Mouse (Mus musculus) liver, embryonic 14.5 days (tissue): ENCODE measurements at regions not wholly inside any gene's neighbourhood (a gene's known extent, or its start where the extent isn't known, plus 50 kb on each side); places are given as distances from the start of the nearest gene placed in this dataset.

Source experiments
- CTCF ChIP-seq: IDR thresholded peaks from 2 replicates; pipeline ENCODE4 v1.5.1; 2016; ENCODE audit warnings: antibody characterized with exemption, low read depth, control low read depth
- EP300 ChIP-seq: IDR thresholded peaks from 2 replicates; pipeline ENCODE4 v1.6.1; 2016; ENCODE audit warnings: antibody characterized with exemption, low read depth

DNA sequence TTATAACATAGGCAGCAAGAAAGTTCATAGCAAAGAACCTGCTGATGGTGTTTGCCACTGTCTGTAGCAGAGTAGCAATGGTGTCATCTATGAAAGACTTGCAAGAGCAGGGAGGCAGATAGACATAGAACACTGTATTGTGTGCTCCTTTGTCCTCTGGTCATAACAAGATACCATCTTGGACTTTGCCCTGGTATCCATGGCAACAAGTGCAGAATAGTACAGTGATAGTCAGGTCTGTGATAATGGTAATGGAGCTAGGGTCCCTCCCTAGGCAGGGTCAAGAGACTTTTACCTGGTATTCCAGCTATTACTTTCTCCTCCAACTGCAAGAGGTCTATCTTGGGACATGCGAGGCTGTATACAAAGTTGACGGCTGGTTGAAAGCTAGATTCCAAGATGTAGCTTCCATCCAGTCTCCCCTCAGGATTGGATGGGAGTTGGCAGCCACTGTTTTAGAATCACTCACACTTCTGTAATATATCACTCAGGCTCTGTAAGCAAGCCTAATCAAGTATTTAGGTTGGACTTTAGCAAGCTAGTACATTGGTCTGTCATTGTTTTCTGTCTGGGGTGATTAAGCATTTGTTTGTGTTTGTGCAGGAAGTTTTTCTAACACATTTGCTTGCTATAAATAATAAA is 375.5 kb downstream of the Prkd1 start:
- TF ChIP-seq CTCF (no peak), EP300 (no peak)
